Mouse (Mus musculus): ENCODE measurements around the gene Sync. TPM values are rescaled to one million over a fixed set of nuclear protein-coding genes. Genes with fewer than 3 reads are reported as not detected.
A peak's percentile ranks its signal among the peaks of the same experiment; 100 is the strongest.

The Sync gene
- polyA plus RNA-seq, 1 experiment from 2014 or later, result 1.4 TPM

DNA sequence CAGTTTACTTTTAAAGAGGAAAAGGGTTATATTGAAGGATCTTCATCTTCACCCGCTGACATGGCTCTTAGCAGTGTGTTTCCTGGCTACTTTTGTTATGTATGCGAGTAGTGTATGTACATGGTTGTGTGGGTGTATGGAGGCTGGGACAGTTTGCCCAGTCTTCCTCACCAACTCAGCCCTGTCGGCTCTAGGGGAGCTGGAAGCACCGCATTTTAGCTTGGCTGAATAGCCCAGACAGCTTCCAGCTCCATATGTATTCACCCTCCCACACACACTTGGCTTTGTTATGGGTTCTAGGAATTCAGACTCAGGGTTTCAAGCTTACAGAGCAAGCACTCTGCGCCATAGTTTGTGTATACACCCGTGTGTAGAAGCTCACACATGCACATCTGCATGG, 63.7 kb downstream of the Sync start:
- H3K27me3 ChIP-seq, result no peaks in the 10 kb centered on the region
- H3K4me3 ChIP-seq, result no peak overlapping the region
- H3K9ac ChIP-seq, result no peak overlapping the region
- H3K27ac ChIP-seq, result no peak overlapping the region
- peaks cover 49% of the 10 kb centered on the region for H3K36me3 ChIP-seq
- no peak for ATAC-seq (ENCODE audit: low FRiP score)
- H3K4me2 ChIP-seq, result no peak overlapping the region
- 76% methylated on average over 6 of the region's 6 CpGs for WGBS
- no peaks in the 10 kb centered on the region for H3K9me3 ChIP-seq
- no peaks in the 10 kb centered on the region for H3K4me1 ChIP-seq (replicated peaks)

DNA sequence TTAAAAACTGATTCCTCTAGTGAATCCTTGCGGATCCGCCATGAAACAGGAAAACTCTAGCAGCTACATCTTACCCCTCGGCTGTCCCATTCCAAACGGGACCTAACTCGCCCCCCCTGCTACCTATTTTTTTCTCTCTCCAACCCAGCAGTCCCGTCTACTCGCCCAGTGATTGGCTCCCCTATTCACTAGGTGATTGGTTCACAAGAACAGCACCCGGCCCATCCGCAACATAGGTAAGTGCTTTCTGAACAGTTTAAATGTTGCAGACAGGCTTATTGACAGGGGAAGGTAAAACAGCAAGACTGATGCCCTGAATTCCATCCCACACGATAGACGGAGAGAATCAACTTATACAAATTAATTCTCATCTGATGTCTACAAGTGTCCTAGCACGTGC, 65.8 kb downstream of the Sync start:
- ATAC-seq (ENCODE audit: low FRiP score), result no peak
- H3K4me2 ChIP-seq, result no peak overlapping the region
- H3K4me1 ChIP-seq (replicated peaks), result no peaks in the 10 kb centered on the region
- H3K27me3 ChIP-seq, result no peaks in the 10 kb centered on the region
- 91% methylated on average over 12 of the region's 12 CpGs for WGBS
- H3K9ac ChIP-seq, result no peak overlapping the region
- H3K9me3 ChIP-seq, result no peaks in the 10 kb centered on the region
- H3K36me3 ChIP-seq, result peaks cover 58% of the 10 kb centered on the region
- H3K27ac ChIP-seq, result no peak overlapping the region
- H3K4me3 ChIP-seq, result no peak overlapping the region

- Histone ChIP-seq H3K4me1 (replicated peaks) (no peaks in the 10 kb centered on the region), H3K9me3 (no peaks in the 10 kb centered on the region), H3K9ac (0 out of 2 replicates have a peak overlapping the region, but pooled peaks have one; percentile 5), H3K4me2 (no peak overlapping the region), H3K27me3 (no peaks in the 10 kb centered on the region), H3K4me3 (no peak overlapping the region), H3K36me3 (peaks cover 65% of the 10 kb centered on the region), H3K27ac (no peak overlapping the region)
- no peak for ATAC-seq (ENCODE audit: low FRiP score)
- WGBS, result 86% methylated on average over 15 of the region's 15 CpGs
These were observed 66.8 kb downstream of the Sync start for GRCm38 (mm10) chr4:129354236-129354635.

- Histone ChIP-seq H3K36me3 (peaks cover 74% of the 10 kb centered on the region), H3K4me2 (no peak overlapping the region), H3K27me3 (no peaks in the 10 kb centered on the region), H3K4me1 (replicated peaks) (no peaks in the 10 kb centered on the region), H3K9me3 (no peaks in the 10 kb centered on the region), H3K4me3 (no peak overlapping the region), H3K27ac (no peak overlapping the region), H3K9ac (no peak overlapping the region)
- no peak for ATAC-seq (ENCODE audit: low FRiP score)
- WGBS, result 91% methylated on average over 15 of the region's 15 CpGs
These were observed 70.3 kb downstream of the Sync start for GRCm38 (mm10) chr4:129357613-129358163.

Small RNAs within 50 kb of the gene (microRNA-seq; reads per million reads assigned to microRNA genes)
- not detected for gene Gm22994

Other genes with a start within 250 kb of the Sync start
- 25.1 and 25.3 TPM in 2 replicates for gene Rnf19b, start 229.3 kb upstream of the Sync start, polyA plus RNA-seq (2015; fragmentation: Nextera tagmentation; extraction: Ambion mirVana)
- gene Tmem54, start 182.1 kb upstream of the Sync start, polyA plus RNA-seq (2015; fragmentation: Nextera tagmentation; extraction: Ambion mirVana), result not detected in 2 replicates
- gene Hpca, start 165.6 kb upstream of the Sync start, polyA plus RNA-seq (2015; fragmentation: Nextera tagmentation; extraction: Ambion mirVana), result 36.3 and 39.7 TPM in 2 replicates
- gene Fndc5, start 150.6 kb upstream of the Sync start, polyA plus RNA-seq (2015; fragmentation: Nextera tagmentation; extraction: Ambion mirVana), result 5.4 and 6.5 TPM in 2 replicates
- gene S100pbp, start 97.9 kb upstream of the Sync start, polyA plus RNA-seq (2015; fragmentation: Nextera tagmentation; extraction: Ambion mirVana), result 17.6 and 18.0 TPM in 2 replicates
- gene Yars, start 97.9 kb upstream of the Sync start, polyA plus RNA-seq (2015; fragmentation: Nextera tagmentation; extraction: Ambion mirVana), result 104 and 106 TPM in 2 replicates
- gene C77080, start 26.2 kb upstream of the Sync start, polyA plus RNA-seq (2015; fragmentation: Nextera tagmentation; extraction: Ambion mirVana), result 5.3 and 5.4 TPM in 2 replicates
- gene Rbbp4, start 47.8 kb downstream of the Sync start, polyA plus RNA-seq (2015; fragmentation: Nextera tagmentation; extraction: Ambion mirVana), result 366 and 373 TPM in 2 replicates
- gene Zbtb8os, start 48.1 kb downstream of the Sync start, polyA plus RNA-seq (2015; fragmentation: Nextera tagmentation; extraction: Ambion mirVana), result 26.8 and 28.8 TPM in 2 replicates
- gene Zbtb8a, start 90.5 kb downstream of the Sync start, polyA plus RNA-seq (2015; fragmentation: Nextera tagmentation; extraction: Ambion mirVana), result 18.9 and 20.7 TPM in 2 replicates
- 13.6 and 13.9 TPM in 2 replicates for gene Zbtb8b, start 153.2 kb downstream of the Sync start, polyA plus RNA-seq (2015; fragmentation: Nextera tagmentation; extraction: Ambion mirVana)
- gene Bsdc1, start 174.0 kb downstream of the Sync start, polyA plus RNA-seq (2015; fragmentation: Nextera tagmentation; extraction: Ambion mirVana), result 34.9 and 36.2 TPM in 2 replicates
- gene Tssk3, start 203.4 kb downstream of the Sync start, polyA plus RNA-seq (2015; fragmentation: Nextera tagmentation; extraction: Ambion mirVana), result 0.13 TPM in 1 of 2 replicates, not detected in the other
- gene Fam229a, start 203.6 kb downstream of the Sync start, polyA plus RNA-seq (2015; fragmentation: Nextera tagmentation; extraction: Ambion mirVana), result 0.36 TPM in 1 of 2 replicates, not detected in the other
- 1,788 and 1,829 TPM in 2 replicates for gene Marcksl1, start 226.0 kb downstream of the Sync start, polyA plus RNA-seq (2015; fragmentation: Nextera tagmentation; extraction: Ambion mirVana)